Mouse (Mus musculus) CH12.LX (cell line): ENCODE data around the gene Atg2b. TPM values are rescaled to one million over a fixed set of nuclear protein-coding genes. Genes with fewer than 3 reads are reported as not detected.

Experiments
- DNase-seq: peaks from one replicate; pipeline ENCODE4 v3.0.0-alpha.2; 2013; ENCODE audit errors: extremely low read depth
- H3K27ac ChIP-seq: 2 replicates; pipeline ENCODE4 v1.5.1; 2012; ENCODE audit warnings: low read depth, mild to moderate bottlenecking, control low read depth, moderate library complexity; ENCODE audit not compliant: insufficient read depth
- H3K27me3 ChIP-seq: replicated peaks from 2 replicates; pipeline ENCODE3; 2012; ENCODE audit warnings: inconsistent platforms
- H3K36me3 ChIP-seq, 2 experiments: replicated peaks in 1 of 2; 2 replicates each; pipeline versions ENCODE3 to v1.6.1; 2012; ENCODE audit warnings: inconsistent platforms in 1 of 2, low read length in 1 of 2, mild to moderate bottlenecking in 1 of 2, mixed read lengths in 1 of 2, moderate library complexity in 1 of 2; ENCODE audit not compliant: control insufficient read depth in 1 of 2, insufficient read depth in 1 of 2
- H3K4me1 ChIP-seq, 2 experiments: 2 replicates each; pipeline ENCODE4 v1.6.1; 2012; ENCODE audit warnings: inconsistent platforms in 1 of 2, moderate library complexity in 1 of 2; ENCODE audit not compliant: insufficient read depth in 2 of 2, control insufficient read depth in 1 of 2
- H3K4me2 ChIP-seq: 2 replicates; pipeline ENCODE4 v1.6.1; 2012; ENCODE audit warnings: low read depth, mild to moderate bottlenecking, control low read depth; ENCODE audit not compliant: poor library complexity, insufficient read depth, severe bottlenecking
- H3K4me3 ChIP-seq, 3 experiments: fragments of 150-350 bp in 1 of 3; sonication (generic) in 1 of 3; replicated peaks in 1 of 3; 2 replicates each; pipeline versions ENCODE3 to v1.5.1; 2011 to 2012; ENCODE audit warnings: low read depth in 2 of 3, low read length in 2 of 3, mild to moderate bottlenecking in 2 of 3, moderate library complexity in 2 of 3, control low read depth in 1 of 3, improper control_type of control experiment in 1 of 3, inconsistent platforms in 1 of 3, mixed read lengths in 1 of 3; ENCODE audit not compliant: poor library complexity in 1 of 3
- H3K79me2 ChIP-seq: replicated peaks from 2 replicates; pipeline ENCODE4 v1.6.1; 2012; ENCODE audit warnings: mild to moderate bottlenecking, moderate library complexity; ENCODE audit not compliant: control insufficient read depth, poor library complexity, insufficient read depth, severe bottlenecking; ENCODE audit errors: extremely low read depth
- H3K9ac ChIP-seq: 2 replicates; pipeline ENCODE4 v1.6.1; 2012; ENCODE audit warnings: low read depth, mild to moderate bottlenecking, control low read depth, moderate library complexity; ENCODE audit not compliant: insufficient read depth
- H3K9me3 ChIP-seq: replicated peaks from 2 replicates; pipeline ENCODE3; 2012; ENCODE audit warnings: low read length, inconsistent platforms, mixed read lengths
- BHLHE40 ChIP-seq: IDR thresholded peaks from 2 replicates; pipeline ENCODE4 v1.6.1; 2011; ENCODE audit warnings: mild to moderate bottlenecking, low read depth, low read length, improper control_type of control experiment
- CHD1 ChIP-seq: IDR thresholded peaks from 2 replicates; pipeline ENCODE4 v1.6.1; 2012; ENCODE audit warnings: low read depth, low read length, improper control_type of control experiment, inconsistent platforms
- CTCF ChIP-seq, 2 experiments: IDR thresholded peaks in 1 of 2; conservative IDR thresholded peaks in 1 of 2; 2 replicates each; pipeline ENCODE4 v1.5.1; 2011 to 2012; ENCODE audit warnings: low read depth in 2 of 2, low read length in 2 of 2, improper control_type of control experiment in 1 of 2, inconsistent platforms in 1 of 2, mild to moderate bottlenecking in 1 of 2, moderate library complexity in 1 of 2
- E2F4 ChIP-seq: IDR thresholded peaks from 2 replicates; pipeline ENCODE4 v1.6.1; 2011; ENCODE audit warnings: low read depth, low read length, improper control_type of control experiment; ENCODE audit not compliant: insufficient replicate concordance
- EP300 ChIP-seq: IDR thresholded peaks from 2 replicates; pipeline ENCODE4 v1.6.1; 2011; ENCODE audit warnings: low read length, improper control_type of control experiment
- JUND ChIP-seq: conservative IDR thresholded peaks from 2 replicates; pipeline ENCODE4 v1.6.1; 2011; ENCODE audit warnings: low read depth, low read length, improper control_type of control experiment
- KAT2A ChIP-seq: IDR thresholded peaks from 2 replicates; pipeline ENCODE4 v1.6.1; 2012; ENCODE audit warnings: low read length, improper control_type of control experiment, inconsistent platforms; ENCODE audit not compliant: insufficient replicate concordance
- MAFK ChIP-seq: IDR thresholded peaks from 2 replicates; pipeline ENCODE4 v1.6.1; 2011; ENCODE audit warnings: low read length, improper control_type of control experiment; ENCODE audit not compliant: insufficient replicate concordance
- MAZ ChIP-seq: IDR thresholded peaks from 2 replicates; pipeline ENCODE4 v1.6.1; 2012; ENCODE audit warnings: low read depth, mild to moderate bottlenecking, inconsistent platforms, low read length, improper control_type of control experiment, moderate library complexity
- MEF2A ChIP-seq: IDR thresholded peaks from 2 replicates; pipeline ENCODE4 v1.6.1; 2014; ENCODE audit warnings: low read depth, mild to moderate bottlenecking, inconsistent platforms, low read length, improper control_type of control experiment, borderline replicate concordance
- MXI1 ChIP-seq: IDR thresholded peaks from 2 replicates; pipeline ENCODE4 v1.6.1; 2011; ENCODE audit warnings: mild to moderate bottlenecking, low read depth, low read length, improper control_type of control experiment
- NELFE ChIP-seq: IDR thresholded peaks from 2 replicates; pipeline ENCODE4 v1.6.1; 2011; ENCODE audit warnings: low read depth, low read length, improper control_type of control experiment
- NRF1 ChIP-seq: IDR thresholded peaks from 2 replicates; pipeline ENCODE4 v1.6.1; 2014; ENCODE audit warnings: low read depth, mild to moderate bottlenecking, inconsistent platforms, low read length, improper control_type of control experiment, moderate library complexity
- POLR2A ChIP-seq: IDR thresholded peaks from 2 replicates; pipeline ENCODE4 v1.6.1; 2011; ENCODE audit warnings: low read depth, mild to moderate bottlenecking, improper control_type of control experiment, low read length
- RAD21 ChIP-seq: IDR thresholded peaks from 2 replicates; pipeline ENCODE4 v1.6.1; 2011; ENCODE audit warnings: low read depth, mild to moderate bottlenecking, low read length, improper control_type of control experiment, moderate library complexity
- SIN3A ChIP-seq: IDR thresholded peaks from 2 replicates; pipeline ENCODE4 v1.6.1; 2012; ENCODE audit warnings: low read length, improper control_type of control experiment, inconsistent platforms
- SMC3 ChIP-seq: IDR thresholded peaks from 2 replicates; pipeline ENCODE4 v1.6.1; 2011; ENCODE audit warnings: low read depth, low read length, improper control_type of control experiment
- TBP ChIP-seq: conservative IDR thresholded peaks from 2 replicates; pipeline ENCODE4 v1.6.1; 2011; ENCODE audit warnings: low read depth, low read length, improper control_type of control experiment
- TCF12 ChIP-seq: IDR thresholded peaks from 2 replicates; pipeline ENCODE4 v1.6.1; 2014; ENCODE audit warnings: low read depth, mild to moderate bottlenecking, inconsistent platforms, low read length, improper control_type of control experiment
- UBTF ChIP-seq: IDR thresholded peaks from 2 replicates; pipeline ENCODE4 v1.6.1; 2012; ENCODE audit warnings: low read depth, mild to moderate bottlenecking, inconsistent platforms, low read length, improper control_type of control experiment, moderate library complexity
- USF2 ChIP-seq: conservative IDR thresholded peaks from 2 replicates; pipeline ENCODE4 v1.6.1; 2011; ENCODE audit warnings: low read depth, low read length, improper control_type of control experiment
- ZKSCAN1 ChIP-seq: IDR thresholded peaks from 2 replicates; pipeline ENCODE4 v1.6.1; 2012; ENCODE audit warnings: low read depth, inconsistent platforms, low read length, improper control_type of control experiment, borderline replicate concordance
- dilution Hi-C: fragments of 300-500 bp; cut with MboI; formaldehyde crosslinking; loops from 2 replicates; pipeline ENCODE4 v1.14.3; 2020; ENCODE audit warnings: low sequenced_read_pairs; ENCODE audit not compliant: extremely low pct_unique_long_range_greater_than_20kb, extremely low pct_ligation_motif_present
- in situ Hi-C: fragments of 300-500 bp; cut with MboI; formaldehyde crosslinking; loops from 3 replicates; pipeline ENCODE4 v1.14.3; 2019; ENCODE audit warnings: low sequenced_read_pairs, low pct_ligation_motif_present, low pct_unique_long_range_greater_than_20kb, mixed read lengths
- polyA plus RNA-seq: library from polyadenylated mRNA; unstranded; fragments of >175 nt; gene quantifications from 2 replicates; pipeline ENCODE4 v1.2.1, GENCODE M21; 2012; ENCODE audit warnings: low read depth; ENCODE audit not compliant: insufficient read length
- total RNA-seq, 2 experiments: library from RNA; depleted of rRNA; stranded (reverse); fragments of 300-350 nt in 1 of 2; fragments of >200 nt in 1 of 2; gene quantifications; 2 replicates each; pipeline ENCODE4 v1.2.3; 2012 to 2014

The Atg2b gene
- total and polyA plus RNA-seq, 3 experiments = 26.9 to 28.5 (median 28.4) TPM

DNA sequence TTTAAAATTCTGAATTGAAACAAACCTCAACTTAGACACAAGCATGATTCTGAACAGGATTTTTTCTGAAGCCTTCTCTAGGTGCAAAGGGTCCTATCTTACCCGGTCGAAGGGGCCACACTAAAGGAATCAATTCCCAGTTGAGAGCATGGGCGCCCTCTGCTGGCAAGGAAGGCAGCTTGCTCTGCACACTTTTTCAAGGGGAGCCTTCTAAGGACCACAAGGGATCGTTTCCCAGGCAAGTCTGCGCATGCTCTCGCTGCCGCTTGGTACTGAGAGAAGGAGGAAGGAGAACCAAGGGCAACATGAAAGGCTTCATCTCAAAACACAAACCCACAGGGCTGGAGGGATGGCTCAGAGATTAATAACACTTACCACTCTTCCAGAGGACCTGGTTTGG lies 73.3 kb downstream of the Atg2b start:
- H3K36me3 ChIP-seq = peaks cover 17 to 79% of the 10 kb centered on the region in 2 experiments
- dilution Hi-C loops = no loop called here
- no peak overlapping the region for H3K4me3 ChIP-seq

DNA sequence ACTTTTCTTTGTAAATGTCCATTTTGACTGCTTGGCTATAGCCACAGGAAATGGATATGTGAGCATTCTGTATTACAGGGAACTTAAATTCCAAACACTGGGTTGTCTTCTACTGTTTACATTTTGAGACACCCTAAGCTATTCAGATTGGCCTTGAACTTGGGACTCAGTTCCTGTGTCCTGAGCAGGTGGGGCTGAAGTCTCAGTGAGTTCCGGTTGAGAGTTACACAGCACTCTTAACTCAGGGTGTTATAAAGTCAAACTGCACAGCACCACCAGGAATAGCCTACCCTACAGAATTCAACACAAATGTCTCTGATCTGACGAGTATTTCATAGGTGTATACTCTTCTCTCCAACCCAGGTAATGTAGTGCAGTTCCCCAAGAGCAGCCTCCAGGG lies 74.0 kb downstream of the Atg2b start:
- H3K36me3 ChIP-seq = peaks cover 11 to 77% of the 10 kb centered on the region in 2 experiments
- no peak overlapping the region for H3K4me2 ChIP-seq
- in situ Hi-C loops (no loop called here), dilution Hi-C loops (no loop called here)
- no peak overlapping the region for H3K27ac ChIP-seq
- no peak for DNase-seq
- peaks cover 0 to 13% of the 10 kb centered on the region in 2 experiments; a peak in 2 of 4 replicates for H3K4me1 ChIP-seq
- H3K9ac ChIP-seq = no peak overlapping the region
- no peaks in the 10 kb centered on the region for H3K9me3 ChIP-seq
- H3K79me2 ChIP-seq = no peaks in the 10 kb centered on the region
- no peak overlapping the region for H3K4me3 ChIP-seq
- no peaks in the 10 kb centered on the region for H3K27me3 ChIP-seq
- TF ChIP-seq MAZ = no peak
- TF ChIP-seq ZKSCAN1 = no peak
- TF ChIP-seq NELFE = no peak
- no peak for TF ChIP-seq MXI1
- no peak for TF ChIP-seq TCF12
- TF ChIP-seq JUND = no peak
- no peak for TF ChIP-seq UBTF
- TF ChIP-seq USF2 = no peak
- TF ChIP-seq KAT2A = no peak
- no peak for TF ChIP-seq CTCF (conservative IDR thresholded peaks at IDR 0.05 in 1 of 2, IDR thresholded peaks at IDR 0.05 in 1 of 2; ENCODE audit: low read depth in 2 of 2, low read length in 2 of 2)

More for the DNA sequence above, 73.3 kb downstream of the Atg2b start:
- H3K27me3 ChIP-seq = no peaks in the 10 kb centered on the region
- in situ Hi-C loops = no loop called here
- no peak overlapping the region for H3K4me2 ChIP-seq
- TF ChIP-seq CHD1 (no peak), RAD21 (peak; percentile 65), USF2 (no peak), UBTF (no peak), SIN3A (no peak), SMC3 (peak; percentile 73), NRF1 (peak; percentile 76), MEF2A (no peak), CTCF (conservative IDR thresholded peaks at IDR 0.05 in 1 of 2, IDR thresholded peaks at IDR 0.05 in 1 of 2; ENCODE audit: low read depth in 2 of 2, low read length in 2 of 2) (peak; percentile 69 to 76), MAFK (no peak), EP300 (no peak), KAT2A (no peak), BHLHE40 (no peak), E2F4 (no peak), TBP (no peak), POLR2A (no peak), MAZ (no peak)
- H3K9ac ChIP-seq = no peak overlapping the region
- DNase-seq = peak; percentile 79
- peaks cover 0 to 13% of the 10 kb centered on the region in 2 experiments; a peak in 2 of 4 replicates for H3K4me1 ChIP-seq
- H3K79me2 ChIP-seq = no peaks in the 10 kb centered on the region
- H3K9me3 ChIP-seq = no peaks in the 10 kb centered on the region
- no peak overlapping the region for H3K27ac ChIP-seq
